Mouse (Mus musculus): Measurements from ENCODE around the gene Olfr878. TPM values are rescaled to one million over a fixed set of nuclear protein-coding genes. Genes with fewer than 3 reads are reported as not detected.

The Olfr878 gene
- polyA plus RNA-seq, 1 experiment from 2014 or later: not detected

DNA sequence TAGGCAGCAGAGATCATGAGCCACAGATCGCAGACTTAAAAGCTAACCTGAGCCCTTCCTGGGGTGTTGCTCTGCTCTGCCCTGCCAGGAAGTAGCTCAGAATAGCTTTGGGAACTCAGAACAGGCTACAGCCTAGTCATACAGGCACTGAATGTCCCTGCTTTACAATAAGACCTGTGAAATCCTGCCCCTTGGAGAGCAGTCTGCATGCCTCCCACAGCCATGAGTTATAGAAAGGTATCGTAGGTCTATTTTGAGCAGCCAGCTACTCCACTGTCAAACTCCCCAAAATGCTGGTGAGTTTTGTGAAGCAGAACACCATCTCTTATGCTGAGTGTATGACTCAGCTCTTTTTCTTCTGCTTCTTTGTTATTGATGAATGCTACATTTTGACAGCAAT, 23.5 kb downstream of the Olfr878 start:
- WGBS: 89% methylated on average over 2 of the region's 2 CpGs
- Histone ChIP-seq H3K4me3 (ENCODE audit: low read depth, low read length) (no peak overlapping the region), H3K27ac (ENCODE audit: low read length) (no peak overlapping the region), H3K4me2 (replicated peaks; ENCODE audit: low read depth, low read length) (no peak overlapping the region), H3K4me1 (ENCODE audit: insufficient read depth, low read depth, low read length) (no peaks in the 10 kb centered on the region), H3K9me3 (ENCODE audit: low read length) (no peaks in the 10 kb centered on the region), H3K36me3 (ENCODE audit: insufficient read depth, low read length) (no peaks in the 10 kb centered on the region), H3K9ac (replicated peaks; ENCODE audit: low read depth) (no peak overlapping the region), H3K27me3 (replicated peaks; ENCODE audit: insufficient read depth, low read length) (no peaks in the 10 kb centered on the region)
- DNase-seq (ENCODE audit: low spot score) (no peak), ATAC-seq (no peak)
- TF ChIP-seq EP300 (IDR thresholded peaks at IDR 0.05): no peak
- TF ChIP-seq CTCF (IDR thresholded peaks at IDR 0.05): no peak

Other genes starting within 250 kb of the Olfr878 start
- gene Panx3, start 248.6 kb upstream of the Olfr878 start, polyA plus RNA-seq (2015; fragmentation: Nextera tagmentation; extraction: Ambion mirVana): 0.05 and 0.20 TPM in 2 replicates
- gene Olfr160, start 201.6 kb upstream of the Olfr878 start, polyA plus RNA-seq (2015; fragmentation: Nextera tagmentation; extraction: Ambion mirVana): not detected in 2 replicates
- gene Olfr874, start 172.7 kb upstream of the Olfr878 start, polyA plus RNA-seq (2015; fragmentation: Nextera tagmentation; extraction: Ambion mirVana): not detected in 2 replicates
- not detected in 2 replicates for gene Olfr875, start 146.0 kb upstream of the Olfr878 start, polyA plus RNA-seq (2015; fragmentation: Nextera tagmentation; extraction: Ambion mirVana)
- not detected in 2 replicates for gene Olfr876, start 114.8 kb upstream of the Olfr878 start, polyA plus RNA-seq (2015; fragmentation: Nextera tagmentation; extraction: Ambion mirVana)
- gene Olfr877, start 63.6 kb upstream of the Olfr878 start, polyA plus RNA-seq (2015; fragmentation: Nextera tagmentation; extraction: Ambion mirVana): not detected in 2 replicates
- gene Olfr145, start 21.1 kb upstream of the Olfr878 start, polyA plus RNA-seq (2015; fragmentation: Nextera tagmentation; extraction: Ambion mirVana): not detected in 2 replicates
- not detected in 2 replicates for gene Olfr881, start 74.0 kb downstream of the Olfr878 start, polyA plus RNA-seq (2015; fragmentation: Nextera tagmentation; extraction: Ambion mirVana)
- not detected in 2 replicates for gene Olfr883, start 108.0 kb downstream of the Olfr878 start, polyA plus RNA-seq (2015; fragmentation: Nextera tagmentation; extraction: Ambion mirVana)
- not detected in 2 replicates for gene Olfr884, start 128.7 kb downstream of the Olfr878 start, polyA plus RNA-seq (2015; fragmentation: Nextera tagmentation; extraction: Ambion mirVana)
- not detected in 2 replicates for gene Olfr885, start 143.5 kb downstream of the Olfr878 start, polyA plus RNA-seq (2015; fragmentation: Nextera tagmentation; extraction: Ambion mirVana)
- not detected in 2 replicates for gene Olfr887, start 166.2 kb downstream of the Olfr878 start, polyA plus RNA-seq (2015; fragmentation: Nextera tagmentation; extraction: Ambion mirVana)
- gene Olfr888, start 190.3 kb downstream of the Olfr878 start, polyA plus RNA-seq (2015; fragmentation: Nextera tagmentation; extraction: Ambion mirVana): not detected in 2 replicates
- gene Olfr889, start 197.4 kb downstream of the Olfr878 start, polyA plus RNA-seq (2015; fragmentation: Nextera tagmentation; extraction: Ambion mirVana): 0.02 and 0.04 TPM in 2 replicates
- gene Olfr890, start 224.7 kb downstream of the Olfr878 start, polyA plus RNA-seq (2015; fragmentation: Nextera tagmentation; extraction: Ambion mirVana): not detected in 2 replicates